Mouse (Mus musculus) embryo, embryonic 11 days (tissue): Measurements from ENCODE around the gene Thg1l.
A peak's percentile ranks its signal among the peaks of the same experiment; 100 is the strongest.

ENCODE experiments used
- DNase-seq: peaks from one replicate; pipeline ENCODE4 v3.0.0-alpha.2; 2015

Thg1l gene

DNA sequence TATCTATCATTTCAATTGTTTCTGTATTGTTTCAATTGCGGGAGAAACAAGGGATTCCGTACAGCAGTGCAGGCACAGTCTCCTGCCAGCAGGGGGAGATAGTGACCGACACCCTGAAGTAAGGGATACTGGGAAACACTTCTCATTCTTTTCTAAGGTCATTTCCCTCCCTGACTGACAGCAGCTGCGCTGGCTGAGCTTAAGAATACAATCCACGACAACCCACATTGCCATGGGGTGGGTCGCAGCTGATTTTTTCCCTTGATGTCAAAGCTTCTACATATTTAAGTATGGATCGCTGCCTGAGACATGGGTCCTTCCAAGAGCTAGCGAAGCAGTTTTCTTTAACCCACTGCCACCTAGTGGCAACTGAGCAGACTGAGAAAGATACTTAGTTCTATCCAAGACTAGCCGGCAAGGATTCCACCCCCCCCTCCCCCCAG is 28.6 kb downstream of the Thg1l start:
- peak; percentile 87 for DNase-seq

DNA sequence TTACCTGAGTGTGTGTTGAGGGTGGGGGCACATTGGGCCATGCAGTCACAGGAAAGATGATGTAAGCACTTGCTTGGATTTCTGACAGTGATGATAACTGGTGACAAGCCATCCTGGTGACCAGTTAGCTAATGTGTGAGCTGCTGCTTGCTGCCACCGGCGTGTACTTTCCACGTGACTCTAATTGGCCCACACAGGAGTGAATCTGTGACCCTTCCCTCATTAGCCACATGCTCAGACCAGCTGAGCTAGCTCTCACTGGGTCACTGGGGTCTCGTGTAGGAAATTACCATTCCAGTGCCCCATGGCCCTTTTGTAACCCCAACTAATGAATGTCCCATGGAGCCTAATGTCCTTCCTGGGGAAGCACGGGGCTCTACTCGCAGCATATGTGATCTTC is 29.9 kb downstream of the Thg1l start:
- DNase-seq: peak; percentile 42

- DNase-seq: peak; percentile 60
These were observed 33.8 kb downstream of the Thg1l start for GRCm38 (mm10) chr11:45921480-45921898.

DNA sequence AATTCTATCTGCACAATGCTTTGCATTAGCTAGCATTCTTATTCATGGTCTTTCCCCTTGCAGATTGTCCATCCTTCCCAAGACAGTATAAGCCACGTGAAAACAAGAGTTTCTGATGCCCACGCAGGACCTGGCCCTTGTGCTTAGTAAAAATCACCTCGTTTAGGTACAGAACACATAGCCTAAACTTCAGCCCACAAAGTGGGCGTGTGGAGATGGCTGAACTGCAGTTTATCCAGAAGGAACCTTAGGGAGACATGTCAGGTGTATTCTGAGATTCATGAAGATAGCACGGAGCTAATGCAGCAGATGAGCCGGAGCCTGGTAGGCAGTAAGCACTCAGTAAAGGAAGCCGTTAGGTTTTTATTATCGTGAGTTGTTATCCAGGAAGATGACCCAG is 34.3 kb downstream of the Thg1l start:
- DNase-seq: no peak

DNA sequence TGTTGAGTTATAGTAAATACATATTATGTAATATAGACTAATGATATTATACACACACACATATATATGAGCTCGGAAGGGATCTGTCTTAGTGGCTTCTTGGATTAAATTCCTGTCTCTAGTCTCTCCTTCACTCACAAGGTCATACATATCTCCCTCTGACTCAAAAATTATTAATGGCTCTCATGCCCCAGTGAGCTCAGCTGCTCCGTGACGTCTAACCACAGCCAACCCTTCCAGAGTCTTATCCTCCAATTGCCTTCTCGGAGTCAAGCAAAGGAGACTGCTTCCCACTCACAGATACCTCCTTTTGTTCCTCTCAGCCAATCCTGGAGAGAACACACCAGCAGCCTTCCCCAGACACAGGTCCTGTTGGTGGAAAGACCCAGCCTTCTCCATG is 36.5 kb downstream of the Thg1l start:
- DNase-seq: no peak

- no peak for DNase-seq
These were observed 37.3 kb downstream of the Thg1l start for GRCm38 (mm10) chr11:45918018-45918417.

DNA sequence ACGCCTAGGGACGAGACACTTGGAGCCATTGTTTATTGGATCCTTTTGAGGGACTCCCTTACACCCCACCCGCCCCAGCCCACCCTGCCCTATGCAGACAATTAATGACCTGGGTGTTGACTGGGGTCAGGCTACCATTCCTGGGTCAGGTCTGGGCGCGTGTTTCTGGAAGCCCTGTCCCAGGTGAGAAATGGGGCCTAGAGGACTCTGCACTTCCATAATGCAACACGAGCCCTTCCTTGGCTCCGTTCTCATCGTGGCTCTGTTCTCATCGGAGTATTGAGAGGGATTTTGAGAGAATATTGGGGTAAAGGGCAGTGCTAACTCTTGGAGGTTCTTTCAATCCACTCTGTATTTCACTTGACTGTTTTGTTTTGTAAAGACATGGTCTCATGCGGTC is 39.1 kb downstream of the Thg1l start:
- no peak for DNase-seq

DNA sequence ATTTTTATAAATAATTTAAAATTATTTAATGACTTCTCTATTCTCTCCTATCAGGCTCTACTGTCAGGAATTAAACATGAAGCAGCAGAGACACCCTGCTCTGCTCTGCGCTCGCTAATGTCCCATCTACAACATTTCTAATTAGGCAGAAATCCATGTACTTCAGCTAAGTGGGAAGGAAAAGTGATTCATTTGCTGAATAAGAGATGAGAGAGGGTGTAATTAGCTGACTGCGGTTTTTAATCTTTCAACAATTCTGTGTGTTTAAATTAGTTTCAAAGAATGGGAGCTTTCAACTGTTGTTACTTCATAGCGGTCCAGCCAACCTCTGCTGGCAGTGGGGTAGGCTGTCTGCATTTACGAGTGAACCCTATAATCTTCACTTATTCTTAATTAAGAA is 44.6 kb downstream of the Thg1l start:
- no peak for DNase-seq

GRCm38 (mm10) chr11:45908894-45909293 is 46.4 kb downstream of the Thg1l start:
- DNase-seq: no peak

DNA sequence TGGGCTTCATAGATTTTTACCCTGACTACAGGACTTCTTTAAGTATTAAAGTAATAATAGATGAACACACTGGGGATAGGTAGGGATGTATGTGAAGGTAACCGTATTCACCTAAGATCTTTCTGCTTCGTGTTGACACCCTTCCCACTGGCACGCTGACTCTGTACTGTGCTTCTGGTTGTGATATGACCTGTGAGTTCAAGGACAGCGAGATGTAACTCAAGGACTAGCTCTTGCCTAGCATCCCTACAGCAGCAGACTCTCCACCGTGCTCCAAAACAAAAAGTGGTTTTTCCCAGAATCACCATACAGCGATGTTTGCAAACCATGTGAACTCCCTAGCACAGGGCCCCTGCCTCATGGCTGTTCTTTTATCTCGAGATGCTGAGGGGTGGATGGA is 47.2 kb downstream of the Thg1l start:
- DNase-seq: no peak

GRCm38 (mm10) chr11:45907301-45907700 is 48.0 kb downstream of the Thg1l start:
- DNase-seq: no peak

- DNase-seq: no peak
These were observed 49.0 kb downstream of the Thg1l start for GRCm38 (mm10) chr11:45906109-45906786.

DNA sequence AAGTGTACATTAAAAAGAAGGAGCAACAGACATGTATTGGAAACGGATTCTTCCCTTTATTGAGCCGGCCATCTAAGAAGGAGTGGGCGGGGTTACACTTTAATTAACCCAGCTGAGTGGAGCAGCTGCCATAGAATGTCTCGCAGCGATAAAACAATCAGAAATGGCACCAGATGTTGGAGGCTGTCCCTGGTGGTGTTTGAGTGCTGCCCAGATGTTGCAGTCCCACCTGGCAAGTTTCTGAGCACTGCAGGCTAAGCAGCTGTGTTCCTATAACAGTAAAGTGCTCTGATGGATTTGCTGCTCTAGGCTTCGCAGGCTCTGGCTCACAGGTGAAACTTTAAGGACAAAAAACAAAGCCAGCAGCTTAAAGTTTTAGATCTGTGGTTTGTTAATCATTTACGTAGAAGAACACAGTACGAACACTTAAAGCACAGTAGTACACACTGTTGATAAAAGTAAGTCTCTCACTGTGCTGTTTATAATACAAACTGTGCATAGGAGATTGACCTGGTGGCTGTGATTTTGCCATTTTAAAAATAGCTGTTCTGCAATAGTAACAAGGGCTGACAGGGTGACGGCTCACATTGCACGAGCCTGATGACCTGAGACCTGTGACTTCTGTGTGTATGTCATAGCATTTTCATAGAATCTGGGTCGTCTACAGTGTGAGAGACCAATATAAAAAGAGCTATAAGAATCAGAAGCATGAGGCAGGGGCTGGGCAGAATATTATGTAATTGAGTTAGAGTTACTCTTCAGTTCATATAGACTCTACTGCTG is 54.9 kb downstream of the Thg1l start:
- DNase-seq: peak; percentile 26

DNA sequence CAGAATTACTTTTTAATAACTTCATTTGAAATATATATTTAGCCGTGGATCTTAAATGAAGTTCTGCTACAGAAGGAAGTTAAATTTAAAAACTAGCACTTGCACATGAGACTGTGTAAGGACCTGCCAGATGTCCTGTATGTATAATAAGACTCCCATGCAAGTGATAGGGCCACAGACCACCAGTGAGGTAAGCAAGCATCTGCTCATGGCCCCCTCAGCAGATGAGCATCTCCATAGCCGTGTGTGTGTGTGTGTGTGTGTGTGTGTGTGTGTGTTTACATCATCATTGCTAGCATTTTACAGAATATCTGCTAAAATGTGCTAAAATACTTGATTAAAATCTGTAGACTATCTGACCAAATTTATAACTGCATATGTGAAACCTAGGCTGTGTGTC is 57.9 kb downstream of the Thg1l start:
- no peak for DNase-seq
